Mouse (Mus musculus): ENCODE results near the gene Ms4a6b.

DNA sequence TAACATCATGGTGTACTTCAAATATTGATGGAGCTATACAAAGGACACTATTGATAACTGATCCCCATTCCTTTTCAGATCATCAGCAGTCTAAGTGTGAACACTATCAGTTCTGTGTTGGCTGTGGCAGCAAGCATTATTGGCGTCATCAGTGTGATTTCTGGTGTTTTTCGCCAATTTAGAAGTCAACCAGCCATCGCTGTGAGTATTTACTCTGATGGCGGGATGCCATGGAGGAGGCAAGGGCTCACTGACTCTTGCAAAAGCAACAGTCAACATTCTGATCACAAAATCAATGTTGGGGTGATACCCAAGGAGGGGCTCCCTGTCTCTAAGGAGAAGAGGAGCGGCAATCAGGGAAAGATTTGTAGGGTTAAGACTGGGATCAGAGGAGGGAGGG is 38.4 kb downstream of the Ms4a6b start:
- TF ChIP-seq CTCF (IDR thresholded peaks at IDR 0.05; ENCODE audit: borderline replicate concordance, control insufficient read depth, extremely low read depth, insufficient read depth, low read length, poor library complexity) = no peak
- no peak for TF ChIP-seq POLR2A (IDR thresholded peaks at IDR 0.05; ENCODE audit: control insufficient read depth, extremely low read depth, insufficient read depth, low read length, poor library complexity)
